Mouse (Mus musculus): ENCODE data around the gene Cdk10. TPM values are rescaled to one million over a fixed set of nuclear protein-coding genes. Genes with fewer than 3 reads are reported as not detected.

Gene Cdk10
- polyA plus RNA-seq (2012; rRNA removed), result 48.9 and 49.5 TPM in 2 replicates

DNA sequence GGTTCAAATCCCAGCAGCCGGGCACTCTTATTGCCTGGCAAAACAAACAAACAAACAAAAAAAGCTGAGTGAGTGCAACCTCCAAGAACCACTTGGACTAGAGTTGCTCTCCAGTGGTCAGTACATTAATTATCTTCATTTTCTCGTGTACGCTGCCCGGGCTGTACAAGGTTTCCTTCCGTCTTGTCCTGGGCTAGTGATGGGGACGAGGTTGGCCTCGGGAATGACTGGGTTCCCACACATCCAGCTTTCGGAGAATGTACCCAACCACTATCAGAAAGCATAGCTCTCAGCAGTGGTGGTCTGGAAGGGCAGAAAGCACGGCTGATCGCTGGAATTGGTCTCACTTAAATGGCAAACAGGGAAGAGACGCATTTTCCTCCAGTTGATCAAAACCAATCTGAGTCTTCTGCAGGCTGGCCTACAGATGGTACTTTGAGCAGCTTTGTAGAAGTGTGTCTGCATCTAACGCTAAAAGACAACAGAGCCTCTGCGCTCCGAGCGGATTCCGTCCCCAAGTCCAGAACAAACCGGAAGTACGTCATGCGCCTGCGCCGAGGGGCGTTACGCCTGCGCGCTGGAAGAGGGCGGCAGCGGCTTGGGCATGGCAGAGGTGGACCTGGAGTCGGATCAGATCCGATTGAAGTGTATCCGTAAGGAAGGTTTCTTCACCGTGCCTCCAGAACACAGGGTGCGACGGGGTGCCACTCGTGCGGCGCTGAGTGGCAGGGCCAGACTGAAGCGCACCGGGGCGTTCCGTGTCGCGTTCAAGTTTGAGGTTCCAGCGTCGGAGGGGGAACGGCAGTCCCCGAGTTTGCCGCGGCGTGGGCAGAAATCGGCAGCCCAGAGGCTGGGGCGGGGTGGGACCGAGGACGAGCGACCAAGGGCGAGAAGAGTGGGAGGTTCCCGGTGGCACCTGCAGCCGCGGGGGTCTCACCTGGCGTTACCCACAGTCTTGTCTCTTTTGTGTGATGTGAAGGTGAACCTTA, at the start of gene Cdk10:
Gene Cdk10, plus strand, starts transcription at position 565 of the 989 bp plus-strand sequence.

GRCm38 (mm10) chr8:123185566-123186409, 38.9 kb upstream of the Cdk10 start, which contains the start of gene Dpep1:
Dpep1 (plus strand) TSS chr8:123186242.

GRCm38 (mm10) chr8:123212321-123213117, 12.1 kb upstream of the Cdk10 start, which contains the start of the genes Chmp1a and Spata33:
Chmp1a (minus strand) TSS chr8:123212763.
Spata33 (plus strand) TSS chr8:123212832.

GRCm38 (mm10) chr8:123235520-123236497, 11.2 kb downstream of the Cdk10 start, which contains the start of gene Spata2l:
Spata2l (minus strand) TSS chr8:123236233.

GRCm38 (mm10) chr8:123254099-123254885, 29.6 kb downstream of the Cdk10 start, which contains the start of the genes Zfp276 and Vps9d1:
Zfp276 (plus strand) TSS chr8:123254195.
Vps9d1 (minus strand) TSS chr8:123254348.

Other genes starting within 250 kb of the Cdk10 start
- 88.0 and 120 TPM in 2 replicates for gene Ankrd11, start 182.6 kb upstream of the Cdk10 start, polyA plus RNA-seq (2012; rRNA removed)
- gene Spg7, start 161.9 kb upstream of the Cdk10 start, polyA plus RNA-seq (2012; rRNA removed), result 184 and 201 TPM in 2 replicates
- gene Rpl13, start 122.5 kb upstream of the Cdk10 start, polyA plus RNA-seq (2012; rRNA removed), result 3,653 and 3,715 TPM in 2 replicates
- 0.56 and 0.69 TPM in 2 replicates for gene Cpne7, start 107.5 kb upstream of the Cdk10 start, polyA plus RNA-seq (2012; rRNA removed)
- gene Sult5a1, start 66.5 kb upstream of the Cdk10 start, polyA plus RNA-seq (2012; rRNA removed), result 0.56 and 1.5 TPM in 2 replicates
- gene Dpep1, start 38.6 kb upstream of the Cdk10 start, polyA plus RNA-seq (2012; rRNA removed), result 437 and 476 TPM in 2 replicates
- 195 and 216 TPM in 2 replicates for gene Chmp1a, start 12.1 kb upstream of the Cdk10 start, polyA plus RNA-seq (2012; rRNA removed)
- gene Spata33, start 12.0 kb upstream of the Cdk10 start, polyA plus RNA-seq (2012; rRNA removed), result 0.26 and 0.49 TPM in 2 replicates
- gene Spata2l, start 11.4 kb downstream of the Cdk10 start, polyA plus RNA-seq (2012; rRNA removed), result 19.5 and 20.9 TPM in 2 replicates
- gene Zfp276, start 29.4 kb downstream of the Cdk10 start, polyA plus RNA-seq (2012; rRNA removed), result 39.4 and 42.7 TPM in 2 replicates
- gene Vps9d1, start 29.5 kb downstream of the Cdk10 start, polyA plus RNA-seq (2012; rRNA removed), result 91.9 and 134 TPM in 2 replicates
- 17.9 and 19.3 TPM in 2 replicates for gene Fanca, start 93.7 kb downstream of the Cdk10 start, polyA plus RNA-seq (2012; rRNA removed)
- gene Spire2, start 107.9 kb downstream of the Cdk10 start, polyA plus RNA-seq (2012; rRNA removed), result 63.4 and 66.8 TPM in 2 replicates
- 141 and 159 TPM in 2 replicates for gene Tcf25, start 148.9 kb downstream of the Cdk10 start, polyA plus RNA-seq (2012; rRNA removed)
- gene Mc1r, start 182.3 kb downstream of the Cdk10 start, polyA plus RNA-seq (2012; rRNA removed), result 0.02 and 0.03 TPM in 2 replicates
- gene Tubb3, start 186.6 kb downstream of the Cdk10 start, polyA plus RNA-seq (2012; rRNA removed), result 24.2 and 25.0 TPM in 2 replicates
- 19.7 and 20.4 TPM in 2 replicates for gene Def8, start 198.7 kb downstream of the Cdk10 start, polyA plus RNA-seq (2012; rRNA removed)